Mouse (Mus musculus): ENCODE measurements at regions not wholly inside any gene's neighbourhood (a gene's known extent, or its start where the extent isn't known, plus 50 kb on each side); places are given as distances from the start of the nearest gene placed in this dataset.

DNA sequence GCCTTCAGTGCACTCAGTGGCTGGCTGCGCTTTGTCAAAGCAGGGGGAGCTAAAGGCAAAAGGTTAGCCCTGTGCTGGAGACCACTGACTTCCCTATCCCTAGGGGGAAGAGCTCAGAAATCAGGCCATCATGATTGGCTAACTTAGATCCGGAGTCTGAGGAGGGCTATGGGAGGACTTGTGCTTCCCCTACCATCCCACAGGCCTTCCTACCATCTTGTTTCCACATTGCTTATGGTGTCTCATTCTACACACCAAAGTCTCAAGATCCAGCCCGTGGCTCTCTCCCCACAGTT lies 72.9 kb upstream of the 1700024P04Rik start:
- DNase-seq (ENCODE audit: low read depth, low spot score): no peak

DNA sequence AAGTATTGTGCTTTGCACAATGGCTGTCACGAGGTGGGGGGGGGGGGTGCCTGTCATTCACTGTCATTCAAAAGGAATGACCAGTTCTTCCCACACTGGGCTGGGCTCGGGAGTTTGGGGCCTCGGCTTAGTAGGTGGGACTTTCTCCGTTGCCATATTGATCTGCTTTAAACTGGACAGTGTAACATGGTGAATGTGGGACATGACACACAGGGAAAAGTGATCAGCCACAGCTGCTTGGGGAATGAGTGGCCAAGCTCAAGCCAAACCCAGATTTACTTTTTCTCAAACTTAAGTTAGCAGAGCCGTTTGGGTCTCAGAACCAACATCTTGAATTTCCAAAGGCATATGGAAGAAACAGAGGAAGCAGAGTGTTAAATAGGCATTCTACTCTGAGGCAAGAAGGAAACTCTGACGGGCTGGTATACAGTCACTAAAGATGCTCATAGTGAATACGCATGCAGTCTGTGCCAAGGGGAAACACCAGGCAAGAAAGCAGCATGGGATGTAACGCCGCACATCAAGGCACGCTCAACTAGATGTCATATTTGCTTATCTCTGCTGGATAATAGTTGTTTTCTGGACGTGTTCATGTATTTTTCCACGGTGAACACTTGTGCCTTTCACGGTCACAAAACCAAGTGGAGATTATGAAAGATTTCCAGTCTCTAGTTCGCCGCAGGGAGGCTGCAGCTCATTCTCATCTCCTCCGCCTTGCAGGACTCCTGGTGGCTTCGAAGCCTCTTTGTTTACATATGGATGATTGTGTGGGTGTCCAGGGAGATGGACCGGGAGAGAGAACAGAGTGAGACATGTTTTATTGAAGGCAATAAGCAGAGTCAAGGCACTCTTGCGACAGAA lies 72.3 kb upstream of the 1700024P04Rik start:
- DNase-seq (ENCODE audit: low read depth, low spot score): no peak

DNA sequence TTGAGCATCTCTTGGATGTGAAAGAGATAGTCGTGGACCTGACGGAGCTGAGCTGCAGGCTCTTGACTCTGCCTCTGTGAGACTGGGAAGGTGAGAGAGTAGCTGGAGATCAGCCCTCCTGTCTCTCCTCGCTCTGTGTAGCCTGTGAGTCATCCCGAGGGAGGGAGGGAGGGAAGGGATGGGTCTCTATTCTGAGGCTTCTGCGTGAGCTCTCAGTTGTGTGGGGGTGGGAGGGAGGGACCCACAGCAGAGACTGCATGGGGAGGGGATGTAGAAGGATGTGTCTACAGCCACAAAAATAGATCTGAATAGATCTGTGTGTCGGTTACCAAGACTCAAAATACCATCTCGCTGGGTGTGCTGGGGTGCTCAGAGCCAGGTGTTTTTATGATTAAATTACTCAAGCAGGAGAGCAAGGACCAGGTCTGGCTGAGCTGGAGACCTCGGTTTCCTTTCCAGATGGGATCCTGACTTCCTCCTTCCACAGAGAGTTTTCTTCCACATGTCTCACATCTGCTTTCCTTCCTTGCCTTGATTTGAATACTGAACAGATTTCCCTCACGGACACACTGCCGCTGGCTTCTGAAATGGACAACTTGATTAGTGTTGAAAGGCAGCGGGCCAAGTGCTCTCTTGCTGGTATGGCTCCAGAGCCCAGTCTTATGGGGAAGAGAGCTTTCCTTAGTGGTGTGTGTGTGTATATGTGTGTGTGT lies 71.4 kb upstream of the 1700024P04Rik start:
- DNase-seq (ENCODE audit: low read depth, low spot score): no peak

DNA sequence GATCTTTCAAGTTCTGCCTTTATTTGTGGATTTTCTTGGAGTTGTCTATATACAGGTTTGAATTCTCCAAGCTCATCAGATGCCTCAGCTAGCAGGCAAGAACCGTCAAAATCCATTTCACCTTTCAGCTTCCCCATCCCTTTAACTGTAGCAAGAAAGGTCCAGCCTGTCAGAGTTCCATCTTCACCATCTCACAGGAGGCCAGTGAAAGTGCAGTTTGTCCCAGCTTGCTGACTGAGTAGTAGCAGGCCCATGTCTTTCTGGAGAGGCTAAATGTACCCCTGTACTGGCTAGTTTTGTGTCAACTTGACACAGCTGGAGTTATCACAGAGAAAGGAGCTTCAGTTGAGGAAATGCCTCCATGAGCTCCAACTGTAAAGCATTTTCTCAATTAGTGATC lies 67.7 kb upstream of the 1700024P04Rik start:
- no peak for DNase-seq (ENCODE audit: low read depth, low spot score)

DNA sequence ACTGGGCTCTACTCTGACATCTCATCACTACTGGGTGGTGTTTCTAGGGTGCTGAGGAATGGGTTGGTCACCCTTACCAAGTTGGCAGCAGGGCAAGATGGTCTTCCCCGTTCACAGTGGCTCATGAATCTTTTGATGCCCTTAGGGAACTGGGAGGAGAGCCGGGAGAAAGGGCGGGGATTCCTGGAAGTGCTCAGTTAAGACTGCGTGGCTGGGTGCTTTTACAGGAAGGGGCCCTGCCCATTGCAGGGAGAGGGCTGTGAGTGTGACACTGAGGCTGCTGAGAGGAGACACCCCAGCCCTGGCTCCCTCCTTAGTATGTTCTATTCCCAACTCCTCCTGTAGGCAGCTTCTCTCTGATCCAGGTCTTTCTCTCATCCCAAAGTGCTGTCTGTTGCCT lies 65.3 kb upstream of the 1700024P04Rik start:
- no peak for DNase-seq (ENCODE audit: low read depth, low spot score)

DNA sequence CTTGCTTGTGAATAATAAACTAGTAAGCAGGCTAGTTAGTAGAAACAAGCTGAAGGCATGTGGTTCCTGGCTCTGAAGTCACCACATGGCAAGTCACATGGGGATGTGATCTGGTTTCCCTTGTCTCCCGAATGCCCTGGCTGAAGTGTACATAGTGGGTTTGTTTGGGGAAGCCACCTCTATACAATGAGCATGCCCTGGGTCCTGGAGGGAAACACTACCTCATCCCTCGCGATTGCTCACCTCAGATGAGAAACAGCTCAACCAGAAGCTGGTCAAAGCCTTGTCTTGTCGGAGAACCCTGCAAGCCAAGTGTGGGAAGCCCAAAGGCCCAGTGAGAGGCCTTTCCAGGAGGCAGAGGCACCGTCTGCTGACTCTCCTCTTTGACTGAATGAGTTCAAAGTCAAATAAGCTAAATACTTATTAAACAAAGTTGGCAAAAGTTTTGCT lies 64.3 kb upstream of the 1700024P04Rik start:
- DNase-seq (ENCODE audit: low read depth, low spot score): no peak

DNA sequence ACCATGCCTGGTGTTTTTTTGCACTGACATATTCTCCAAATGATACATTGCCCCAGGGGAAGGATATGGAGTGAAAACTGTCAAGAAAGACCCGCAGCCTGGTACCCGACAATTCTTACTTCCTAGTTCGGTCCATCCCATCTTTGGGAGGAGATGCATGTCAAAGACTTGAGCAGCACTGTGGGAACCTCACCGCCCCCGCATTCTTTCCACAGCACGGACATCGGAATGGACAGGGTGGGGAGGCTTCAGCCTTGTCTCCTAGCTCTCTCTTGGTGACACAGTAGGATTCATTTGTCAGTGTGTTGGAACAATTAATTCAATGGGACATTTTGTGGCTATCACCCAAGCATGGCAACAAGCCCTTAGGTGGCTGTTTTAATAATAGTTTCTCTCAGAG lies 62.9 kb upstream of the 1700024P04Rik start:
- no peak for DNase-seq (ENCODE audit: low read depth, low spot score)

DNA sequence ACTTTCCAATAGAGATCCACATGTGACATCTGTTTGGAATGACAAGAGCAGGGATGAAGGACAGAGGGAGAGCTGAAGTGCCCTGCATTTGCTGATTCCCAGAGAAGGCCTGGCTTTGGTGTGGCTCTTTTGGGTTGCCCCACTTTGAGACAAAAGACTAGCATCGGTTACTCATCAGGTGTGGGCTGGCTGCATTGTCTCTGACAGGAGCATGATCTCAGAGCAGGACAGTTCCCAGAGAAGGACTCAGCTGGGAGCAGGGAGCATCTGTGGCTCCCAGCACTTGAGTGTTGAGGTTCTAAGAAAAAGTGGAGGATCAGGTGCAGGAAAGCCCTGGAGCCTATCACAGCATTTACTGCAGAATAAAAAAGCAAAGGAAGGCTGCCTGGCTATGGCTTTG lies 62.4 kb upstream of the 1700024P04Rik start:
- no peak for DNase-seq (ENCODE audit: low read depth, low spot score)

DNA sequence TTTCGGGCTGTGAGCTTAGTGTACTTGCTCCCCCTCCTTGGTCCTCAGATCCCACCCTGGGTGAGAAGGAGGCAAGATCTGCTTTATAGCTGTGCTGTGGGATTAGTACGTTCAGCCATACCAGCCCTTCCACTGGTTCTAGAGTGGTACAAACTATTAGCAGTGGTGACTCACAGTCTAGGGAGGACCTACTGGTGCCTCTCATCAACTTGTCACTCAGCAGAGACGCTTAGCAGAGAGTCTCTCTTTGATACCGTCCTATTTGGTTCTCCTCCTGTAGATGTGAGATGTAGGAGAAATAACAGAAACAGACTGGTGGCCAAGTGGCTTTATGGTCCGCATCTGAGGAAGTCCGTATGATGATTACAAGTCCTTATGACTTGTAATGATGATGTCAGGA lies 57.7 kb upstream of the 1700024P04Rik start:
- DNase-seq (ENCODE audit: low read depth, low spot score): no peak

DNA sequence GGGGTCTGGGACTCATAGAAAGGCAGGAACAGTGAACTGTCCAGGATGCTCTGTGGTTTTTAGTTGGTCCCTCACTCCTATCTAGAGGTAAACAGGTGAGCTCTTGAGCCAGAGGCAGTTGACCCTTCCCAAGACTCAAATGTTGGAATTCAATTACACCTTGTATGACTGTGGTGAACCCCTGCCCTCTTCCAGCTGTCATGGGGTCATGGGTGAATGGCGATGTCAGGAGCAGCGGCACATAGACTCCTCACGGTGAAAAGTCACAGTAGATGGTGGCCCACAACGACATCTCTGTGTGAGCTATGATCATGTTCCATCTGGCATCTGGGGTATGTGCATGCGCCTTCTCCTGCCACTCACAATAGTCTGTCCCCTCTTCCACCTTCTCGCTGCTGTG lies 56.9 kb upstream of the 1700024P04Rik start:
- DNase-seq (ENCODE audit: low read depth, low spot score): no peak

DNA sequence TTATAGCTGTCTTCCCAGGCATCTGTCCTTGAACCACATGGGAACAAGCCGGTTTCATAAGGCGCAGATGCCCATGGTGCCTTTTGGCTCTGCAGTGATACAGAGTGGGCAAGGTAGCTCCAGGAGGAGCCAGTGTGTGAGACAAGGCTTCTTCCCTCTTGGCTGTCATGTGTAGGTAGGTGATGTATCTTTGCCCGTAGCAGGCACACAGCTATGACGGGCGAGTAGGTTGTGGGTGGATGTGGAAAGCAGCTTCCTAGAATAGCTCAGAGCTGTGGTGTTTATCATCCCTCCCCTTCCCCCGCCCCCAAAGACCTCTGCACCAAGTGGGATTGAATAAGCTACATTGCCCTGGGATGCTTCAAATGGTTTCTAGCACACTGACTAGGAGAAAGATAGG lies 56.5 kb upstream of the 1700024P04Rik start:
- no peak for DNase-seq (ENCODE audit: low read depth, low spot score)

DNA sequence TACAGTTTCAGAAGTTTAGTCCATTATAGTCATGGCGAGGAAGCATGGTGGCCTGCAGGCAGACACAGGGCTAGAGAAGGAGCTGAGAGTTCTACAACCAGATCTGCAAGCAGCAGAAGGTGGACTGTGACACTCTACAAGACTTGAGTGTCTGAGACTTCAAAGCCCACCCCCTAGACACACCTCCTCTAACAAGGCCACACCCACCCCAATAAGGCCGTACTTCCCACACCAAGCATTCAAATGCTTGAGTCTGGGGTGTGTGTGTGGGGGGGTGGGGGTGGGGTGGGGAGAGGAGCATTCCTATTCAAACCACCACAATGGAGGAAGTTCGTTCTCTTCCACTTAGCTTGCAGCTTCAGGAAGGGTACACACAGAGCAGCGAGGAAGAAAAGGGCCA lies 55.8 kb upstream of the 1700024P04Rik start:
- DNase-seq (ENCODE audit: low read depth, low spot score): no peak

DNA sequence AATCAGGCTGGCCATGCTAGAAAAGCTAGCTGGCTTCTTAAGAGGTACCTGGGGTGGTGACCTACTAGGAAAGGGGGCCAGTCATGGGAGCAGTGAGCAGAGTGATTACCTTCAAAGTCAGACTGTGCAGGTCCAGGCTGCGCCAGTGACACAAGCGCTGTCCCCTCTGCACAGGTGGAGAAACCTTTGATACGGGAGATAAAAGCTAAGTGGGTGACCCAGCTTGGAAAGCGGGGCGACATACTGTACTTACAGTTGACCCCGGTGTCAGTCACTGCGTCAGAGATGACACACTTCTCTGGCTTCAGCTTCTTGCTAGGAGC lies 54.7 kb upstream of the 1700024P04Rik start:
- DNase-seq (ENCODE audit: low read depth, low spot score): no peak

DNA sequence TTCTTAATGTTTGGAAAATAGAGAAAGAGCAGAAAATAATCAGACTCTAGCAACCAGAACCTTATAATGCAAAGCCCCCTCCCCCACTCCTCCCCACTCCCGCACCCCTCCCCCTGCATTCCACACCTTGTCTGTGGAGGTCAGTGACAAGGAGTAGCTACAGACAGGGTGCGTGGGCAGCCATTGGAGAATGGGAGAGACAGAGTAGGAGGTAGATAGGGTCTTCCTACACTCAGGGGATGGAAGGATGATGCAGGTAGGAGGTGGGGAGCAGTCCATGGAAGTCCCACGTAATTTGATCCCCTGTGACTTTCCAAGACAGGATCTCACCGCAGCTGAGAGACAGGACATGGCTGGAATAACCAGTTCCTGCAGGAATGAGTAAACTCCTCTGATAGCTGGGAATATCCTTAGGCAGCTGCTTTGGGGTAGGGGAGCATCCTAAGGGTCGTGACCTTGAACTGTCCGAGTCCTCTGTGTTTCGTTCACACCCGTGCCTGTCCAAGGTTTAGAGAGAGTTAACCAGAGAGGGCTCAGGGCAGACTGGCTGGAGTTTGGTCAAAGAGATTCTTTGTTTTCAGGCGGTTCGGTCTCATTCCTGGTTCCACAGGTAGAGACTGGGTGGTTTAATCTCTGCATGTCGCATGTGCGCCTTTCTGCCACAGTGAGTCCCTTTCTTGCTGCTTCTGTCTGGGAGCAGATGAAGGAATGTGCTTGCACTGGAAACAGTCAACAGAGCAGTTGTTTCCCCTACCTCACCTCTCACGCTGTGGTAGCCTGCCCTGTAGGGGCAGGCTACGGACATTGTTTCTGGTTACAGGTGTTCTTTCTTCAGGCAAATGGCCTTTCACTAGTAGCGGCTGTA lies 54.1 kb upstream of the 1700024P04Rik start:
- DNase-seq (ENCODE audit: low read depth, low spot score): no peak

DNA sequence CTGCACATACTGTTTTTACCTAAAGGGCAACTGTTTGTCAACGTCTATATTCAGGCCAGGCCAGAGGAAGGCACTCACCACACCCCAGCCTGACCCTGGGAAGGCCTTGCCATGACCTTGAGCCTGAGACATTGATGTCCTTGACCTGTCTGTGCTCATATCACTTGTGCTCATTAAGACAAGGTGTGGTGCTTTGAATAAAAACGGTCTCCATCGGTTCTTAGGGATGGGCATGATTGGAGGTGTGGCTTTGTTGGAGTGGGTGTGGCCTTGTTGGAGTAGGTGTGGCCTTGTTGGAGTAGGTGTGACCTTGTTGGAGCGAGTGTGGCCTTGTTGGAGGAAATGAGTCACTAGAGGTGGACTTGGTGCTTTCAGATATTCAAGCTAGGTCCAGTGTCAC lies 52.8 kb upstream of the 1700024P04Rik start:
- DNase-seq (ENCODE audit: low read depth, low spot score): no peak

All from WW6 (cell line).